Mouse (Mus musculus) forebrain, embryonic 15.5 days (tissue): ENCODE results near the gene Wwtr1. TPM values are rescaled to one million over a fixed set of nuclear protein-coding genes. Genes with fewer than 3 reads are reported as not detected.
A peak's percentile ranks its signal among the peaks of the same experiment; 100 is the strongest.

Experiments used
- ATAC-seq: fragments of 200-750 bp; cut with Nextera tagmentation; replicated peaks from 2 replicates; pipeline ENCODE4 v1.8.0; 2017; ENCODE audit warnings: mild to moderate bottlenecking, moderate TSS enrichment, moderate library complexity
- H3K27ac ChIP-seq: fragments of 300-500 bp; sonication (generic); replicated peaks from 2 replicates; pipeline ENCODE4 v1.5.1; 2015; ENCODE audit warnings: mild to moderate bottlenecking, inconsistent platforms
- H3K27me3 ChIP-seq: fragments of 300-500 bp; sonication (generic); 2 replicates; pipeline ENCODE4 v1.6.1; 2015; ENCODE audit warnings: inconsistent platforms
- H3K36me3 ChIP-seq: fragments of 300-500 bp; sonication (generic); 2 replicates; pipeline ENCODE4 v1.6.1; 2015; ENCODE audit warnings: mild to moderate bottlenecking, inconsistent platforms
- H3K4me1 ChIP-seq: fragments of 300-500 bp; sonication (generic); 2 replicates; pipeline ENCODE4 v1.6.1; 2015; ENCODE audit warnings: inconsistent platforms
- H3K4me2 ChIP-seq: fragments of 300-500 bp; sonication (generic); replicated peaks from 2 replicates; pipeline ENCODE4 v1.6.1; 2015; ENCODE audit warnings: mild to moderate bottlenecking, inconsistent platforms
- H3K4me3 ChIP-seq: fragments of 300-500 bp; sonication (generic); 2 replicates; pipeline ENCODE4 v1.5.1; 2015; ENCODE audit warnings: mild to moderate bottlenecking, inconsistent platforms
- H3K9ac ChIP-seq: fragments of 300-500 bp; sonication (generic); replicated peaks from 2 replicates; pipeline ENCODE4 v1.6.1; 2015; ENCODE audit warnings: mild to moderate bottlenecking, inconsistent platforms
- H3K9me3 ChIP-seq: fragments of 300-500 bp; sonication (generic); 2 replicates; pipeline ENCODE4 v1.6.1; 2016; ENCODE audit warnings: inconsistent platforms
- WGBS: fragments of 180-500 bp; shearing (Covaris S2); methylation state at CpG from one replicate; pipeline ENCODE4 v1.1.7; 2015; ENCODE audit warnings: mixed read lengths; 5-methylcytosine and 5-hydroxymethylcytosine counted together
- polyA plus RNA-seq: library from polyadenylated mRNA; unstranded; fragments of >200 nt; fragmentation: Nextera tagmentation; extraction: Ambion mirVana; gene quantifications from 2 replicates; pipeline ENCODE4 v1.2.1, GENCODE M21; 2015

Gene Wwtr1
- polyA plus RNA-seq, 1 experiment from 2014 or later: 10.7 TPM

DNA sequence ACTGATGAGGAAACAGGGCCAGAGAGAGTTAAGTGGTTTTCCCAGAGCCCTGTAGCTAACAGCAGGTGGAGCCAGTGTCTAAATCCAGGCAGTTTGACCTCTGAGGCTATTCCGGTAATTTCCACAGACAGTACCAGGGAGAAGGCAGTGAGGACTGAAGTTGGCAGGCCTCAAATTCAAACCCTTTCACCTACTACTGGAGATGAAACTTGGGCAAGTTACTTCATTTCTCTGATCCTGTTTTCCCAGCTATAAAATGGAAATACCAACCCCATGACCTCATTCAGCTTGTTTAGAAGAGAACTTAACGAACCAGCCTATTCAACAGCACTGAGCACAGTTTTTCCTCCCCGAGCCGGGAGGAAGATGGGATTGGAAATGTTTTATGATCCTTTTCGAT lies 105.4 kb downstream of the Wwtr1 start:
- Histone ChIP-seq H3K4me1 (peaks cover 25% of the 10 kb centered on the region), H3K27me3 (no peaks in the 10 kb centered on the region), H3K4me2 (peak overlapping the region; percentile 40), H3K27ac (peak overlapping the region; percentile 79), H3K36me3 (no peaks in the 10 kb centered on the region), H3K9ac (no peak overlapping the region), H3K4me3 (no peak overlapping the region), H3K9me3 (no peaks in the 10 kb centered on the region)
- ATAC-seq: peak; percentile 51
- WGBS: 5% methylated on average over 5 of the region's 5 CpGs

DNA sequence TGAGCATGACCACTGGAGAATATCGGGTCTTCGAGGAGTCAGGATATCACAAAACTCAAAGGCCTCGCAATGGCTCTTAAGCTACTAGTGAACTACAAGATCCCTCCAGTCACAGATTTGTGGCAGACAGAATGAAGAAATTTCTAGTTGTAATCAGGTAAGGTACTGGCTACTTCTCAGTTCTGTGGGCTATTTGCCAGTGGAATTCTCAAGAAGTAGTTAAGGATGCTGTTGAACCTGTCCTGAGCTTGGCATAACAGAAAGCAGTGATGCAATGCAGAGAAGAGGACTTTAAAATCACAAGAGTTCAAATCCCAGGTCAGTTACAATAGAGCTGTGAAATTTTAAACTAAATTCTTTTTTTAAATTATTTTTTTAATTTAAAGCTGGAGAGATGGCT lies 106.4 kb downstream of the Wwtr1 start:
- Histone ChIP-seq H3K36me3 (no peaks in the 10 kb centered on the region), H3K9me3 (no peaks in the 10 kb centered on the region), H3K9ac (no peak overlapping the region), H3K27ac (no peak overlapping the region), H3K4me2 (no peak overlapping the region), H3K27me3 (no peaks in the 10 kb centered on the region), H3K4me1 (peaks cover 25% of the 10 kb centered on the region), H3K4me3 (no peak overlapping the region)
- no peak for ATAC-seq
- 97% methylated on average over 3 of the region's 3 CpGs for WGBS

- Histone ChIP-seq H3K27me3 (no peaks in the 10 kb centered on the region), H3K36me3 (no peaks in the 10 kb centered on the region), H3K4me1 (peaks cover 11% of the 10 kb centered on the region), H3K9me3 (no peaks in the 10 kb centered on the region), H3K27ac (no peak overlapping the region), H3K4me2 (no peak overlapping the region), H3K9ac (no peak overlapping the region), H3K4me3 (no peak overlapping the region)
- WGBS: 70% methylated on average over 3 of the region's 3 CpGs
- peak; percentile 60; the same call in 1 of the 2 replicates for ATAC-seq
Measured at GRCm38 (mm10) chr3:57466289-57466688, 109.4 kb downstream of the Wwtr1 start.

DNA sequence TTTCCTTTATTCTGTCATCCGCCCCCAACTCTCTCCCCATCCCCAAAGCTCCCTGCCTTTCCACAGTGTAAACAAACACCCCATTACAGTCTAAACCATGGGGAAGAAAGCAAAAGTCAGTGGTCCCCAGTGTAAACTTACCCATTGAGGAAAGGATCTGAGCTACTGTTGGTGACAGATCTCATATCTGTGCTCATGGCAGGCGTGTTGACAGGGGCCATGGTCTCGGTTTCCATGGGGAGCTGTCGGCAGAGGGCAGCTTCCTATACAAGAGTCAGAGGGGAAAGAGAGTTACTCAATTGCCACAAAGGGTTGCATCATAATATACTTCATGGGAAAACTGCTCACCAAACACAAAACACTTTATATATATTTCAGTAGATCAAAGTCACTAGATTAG lies 112.4 kb downstream of the Wwtr1 start:
- H3K4me1 ChIP-seq: no peaks in the 10 kb centered on the region
- no peaks in the 10 kb centered on the region for H3K9me3 ChIP-seq
- no peaks in the 10 kb centered on the region for H3K36me3 ChIP-seq
- H3K9ac ChIP-seq: no peak overlapping the region
- no peak overlapping the region for H3K27ac ChIP-seq
- ATAC-seq: no peak
- no peak overlapping the region for H3K4me3 ChIP-seq
- WGBS: 93% methylated on average over 4 of the region's 4 CpGs
- no peaks in the 10 kb centered on the region for H3K27me3 ChIP-seq
- H3K4me2 ChIP-seq: no peak overlapping the region

DNA sequence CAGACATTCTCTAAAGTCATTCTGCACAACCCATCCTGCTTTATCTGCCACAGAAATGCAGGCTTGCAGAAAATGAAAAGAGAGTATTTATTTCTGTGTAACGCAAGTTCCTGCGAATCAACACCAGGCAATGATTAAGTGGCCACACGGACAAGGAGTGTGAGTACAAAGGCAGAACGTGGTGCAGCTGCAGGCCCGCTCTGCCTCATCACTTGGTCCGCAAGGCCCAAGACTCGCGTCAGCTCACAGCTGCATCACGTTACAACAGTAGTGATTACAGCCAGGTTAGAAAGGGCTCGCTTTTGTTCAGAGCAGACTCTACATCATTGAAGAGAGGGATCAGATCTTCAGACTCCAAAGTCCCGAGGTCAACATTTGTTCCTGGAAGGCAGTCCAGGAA lies 117.1 kb downstream of the Wwtr1 start:
- H3K4me3 ChIP-seq: no peak overlapping the region
- H3K9me3 ChIP-seq: no peaks in the 10 kb centered on the region
- H3K4me2 ChIP-seq: no peak overlapping the region
- no peaks in the 10 kb centered on the region for H3K27me3 ChIP-seq
- no peaks in the 10 kb centered on the region for H3K4me1 ChIP-seq
- H3K9ac ChIP-seq: no peak overlapping the region
- H3K36me3 ChIP-seq: no peaks in the 10 kb centered on the region
- no peak overlapping the region for H3K27ac ChIP-seq
- 68% methylated on average over 11 of the region's 11 CpGs for whole genome bisulfite sequencing
- no peak for ATAC-seq

- Histone ChIP-seq H3K27ac (no peak overlapping the region), H3K4me3 (no peak overlapping the region), H3K9ac (no peak overlapping the region), H3K4me2 (no peak overlapping the region), H3K36me3 (no peaks in the 10 kb centered on the region), H3K27me3 (no peaks in the 10 kb centered on the region), H3K4me1 (no peaks in the 10 kb centered on the region), H3K9me3 (no peaks in the 10 kb centered on the region)
- 33% methylated on average over 5 of the region's 5 CpGs for WGBS
- peak; percentile 84 for ATAC-seq
Measured at GRCm38 (mm10) chr3:57448445-57448844, 127.3 kb downstream of the Wwtr1 start.

- WGBS: 49% methylated on average over 1 of the region's 1 CpGs
- Histone ChIP-seq H3K4me3 (no peak overlapping the region), H3K36me3 (no peaks in the 10 kb centered on the region), H3K27me3 (no peaks in the 10 kb centered on the region), H3K9me3 (no peaks in the 10 kb centered on the region), H3K9ac (no peak overlapping the region), H3K4me2 (no peak overlapping the region), H3K4me1 (no peaks in the 10 kb centered on the region), H3K27ac (no peak overlapping the region)
- no peak for ATAC-seq
Measured at GRCm38 (mm10) chr3:57447889-57448288, 127.8 kb downstream of the Wwtr1 start.

GRCm38 (mm10) chr3:57445706-57446105 lies 130.0 kb downstream of the Wwtr1 start:
- Histone ChIP-seq H3K9me3 (no peaks in the 10 kb centered on the region), H3K9ac (no peak overlapping the region), H3K27ac (no peak overlapping the region), H3K4me2 (no peak overlapping the region), H3K36me3 (no peaks in the 10 kb centered on the region), H3K4me1 (no peaks in the 10 kb centered on the region), H3K4me3 (no peak overlapping the region), H3K27me3 (no peaks in the 10 kb centered on the region)
- no peak for ATAC-seq
- WGBS: 36% methylated on average over 3 of the region's 3 CpGs

GRCm38 (mm10) chr3:57440956-57441355 lies 134.8 kb downstream of the Wwtr1 start:
- no peak for ATAC-seq
- no peak overlapping the region for H3K27ac ChIP-seq
- no peak overlapping the region for H3K9ac ChIP-seq
- H3K4me2 ChIP-seq: no peak overlapping the region
- H3K27me3 ChIP-seq: no peaks in the 10 kb centered on the region
- no peaks in the 10 kb centered on the region for H3K9me3 ChIP-seq
- no peaks in the 10 kb centered on the region for H3K4me1 ChIP-seq
- WGBS: 77% methylated on average over 3 of the region's 3 CpGs
- H3K4me3 ChIP-seq: no peak overlapping the region
- H3K36me3 ChIP-seq: no peaks in the 10 kb centered on the region

- Histone ChIP-seq H3K4me1 (no peaks in the 10 kb centered on the region), H3K27me3 (no peaks in the 10 kb centered on the region), H3K9me3 (no peaks in the 10 kb centered on the region), H3K4me2 (no peak overlapping the region), H3K9ac (no peak overlapping the region), H3K36me3 (no peaks in the 10 kb centered on the region), H3K4me3 (no peak overlapping the region), H3K27ac (no peak overlapping the region)
- 83% methylated on average over 8 of the region's 8 CpGs for WGBS
- ATAC-seq: no peak
Measured at GRCm38 (mm10) chr3:57435364-57435763, 140.3 kb downstream of the Wwtr1 start.

DNA sequence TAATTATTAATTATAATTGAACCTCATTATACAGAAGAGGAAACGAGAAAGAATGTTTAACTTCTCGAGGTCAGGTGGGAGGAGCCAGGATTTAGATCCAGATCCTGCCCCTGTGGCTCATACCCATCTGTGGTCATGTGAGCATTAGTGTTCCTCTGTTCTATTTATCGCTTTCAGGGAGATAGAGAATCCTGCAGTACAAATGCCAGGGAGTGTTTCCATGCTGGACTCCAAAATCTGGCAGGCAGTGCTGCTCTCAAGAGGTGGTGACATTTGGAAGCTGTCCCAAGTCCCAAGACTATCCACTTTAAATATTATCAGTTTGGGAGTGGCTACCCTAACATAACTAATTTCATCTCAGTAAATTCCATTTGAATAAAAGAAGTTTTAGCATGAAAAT lies 144.0 kb downstream of the Wwtr1 start:
- Histone ChIP-seq H3K27ac (no peak overlapping the region), H3K4me2 (no peak overlapping the region), H3K9me3 (no peaks in the 10 kb centered on the region), H3K36me3 (no peaks in the 10 kb centered on the region), H3K4me3 (no peak overlapping the region), H3K4me1 (no peaks in the 10 kb centered on the region), H3K27me3 (no peaks in the 10 kb centered on the region), H3K9ac (no peak overlapping the region)
- WGBS: 66% methylated on average over 3 of the region's 3 CpGs
- ATAC-seq: no peak

- H3K9me3 ChIP-seq: no peaks in the 10 kb centered on the region
- no peak overlapping the region for H3K4me3 ChIP-seq
- H3K4me2 ChIP-seq: no peak overlapping the region
- H3K27ac ChIP-seq: no peak overlapping the region
- no peaks in the 10 kb centered on the region for H3K4me1 ChIP-seq
- H3K27me3 ChIP-seq: no peaks in the 10 kb centered on the region
- no peak for ATAC-seq
- H3K9ac ChIP-seq: no peak overlapping the region
- no peaks in the 10 kb centered on the region for H3K36me3 ChIP-seq
- 75% methylated on average over 4 of the region's 4 CpGs for WGBS
Measured at GRCm38 (mm10) chr3:57429486-57429885, 146.2 kb downstream of the Wwtr1 start.

DNA sequence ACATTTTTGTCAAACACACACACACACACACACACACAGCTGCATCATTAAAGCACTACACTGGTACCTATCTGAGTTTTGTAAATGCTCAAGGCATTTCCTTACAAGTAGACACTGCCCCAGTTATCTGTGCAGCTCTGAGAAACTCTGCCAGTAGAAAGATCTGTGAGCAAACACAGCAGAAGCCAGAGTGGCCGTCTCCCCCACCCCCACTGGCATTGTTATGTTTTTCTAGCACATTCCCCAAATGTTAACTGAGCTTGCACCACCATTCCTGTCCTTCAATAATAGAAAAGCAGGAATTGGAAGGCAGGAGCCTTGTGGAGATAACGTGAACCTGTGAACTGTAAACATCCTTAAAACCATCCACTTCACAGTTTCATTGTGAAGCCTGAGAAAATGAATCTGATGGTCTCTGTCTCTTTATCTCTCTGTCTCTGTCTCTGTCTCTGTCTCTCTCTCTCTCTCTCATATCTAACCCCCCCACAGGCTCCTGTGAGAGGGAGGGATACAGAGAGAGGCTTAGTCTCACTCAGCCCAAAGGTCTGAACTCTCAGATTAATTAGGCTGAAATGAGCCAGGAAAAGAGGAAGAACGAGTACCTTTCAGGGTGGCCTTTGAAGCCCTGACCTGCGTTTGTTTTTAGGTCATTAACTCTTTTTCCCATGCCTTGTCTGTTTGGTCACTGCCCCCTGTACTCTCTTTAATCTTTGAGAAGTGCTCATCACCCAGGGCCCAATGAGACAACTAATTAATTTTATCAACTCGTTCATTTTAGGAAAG lies 146.8 kb downstream of the Wwtr1 start:
- H3K9ac ChIP-seq: no peak overlapping the region
- H3K4me3 ChIP-seq: no peak overlapping the region
- H3K4me2 ChIP-seq: no peak overlapping the region
- ATAC-seq: no peak
- H3K27ac ChIP-seq: no peak overlapping the region
- H3K4me1 ChIP-seq: no peaks in the 10 kb centered on the region
- H3K36me3 ChIP-seq: no peaks in the 10 kb centered on the region
- H3K9me3 ChIP-seq: no peaks in the 10 kb centered on the region
- 44% methylated on average over 5 of the region's 5 CpGs for WGBS
- no peaks in the 10 kb centered on the region for H3K27me3 ChIP-seq
